Mouse (Mus musculus) neural tube, embryonic 11.5 days (tissue): ENCODE results near the gene Ilk. TPM values are rescaled to one million over a fixed set of nuclear protein-coding genes. Genes with fewer than 3 reads are reported as not detected.
"Not testable (repeated sequence)": the region's sequence is repeated elsewhere in the genome, so short reads cannot be mapped to it uniquely, and the experiment has no call there.

ENCODE experiments used
- ATAC-seq: fragments of 200-750 bp; cut with Nextera tagmentation; 2 replicates; pipeline ENCODE4 v1.8.0; 2017; ENCODE audit warnings: moderate number of reproducible peaks, mild to moderate bottlenecking, moderate TSS enrichment, moderate library complexity; ENCODE audit not compliant: insufficient read depth, low FRiP score, low TSS enrichment
- DNase-seq: peaks from one replicate; pipeline ENCODE4 v3.0.0-alpha.2; 2015; ENCODE audit warnings: low spot score
- H3K27ac ChIP-seq: fragments of 300-500 bp; sonication (generic); 2 replicates; pipeline ENCODE4 v1.5.1; 2014; ENCODE audit warnings: low read depth, mild to moderate bottlenecking, low read length
- H3K27me3 ChIP-seq: fragments of 300-500 bp; sonication (generic); 2 replicates; pipeline ENCODE4 v1.6.1; 2014; ENCODE audit warnings: mild to moderate bottlenecking, low read length, mixed read lengths; ENCODE audit not compliant: control insufficient read depth, insufficient read depth
- H3K36me3 ChIP-seq: fragments of 300-500 bp; sonication (generic); 2 replicates; pipeline ENCODE4 v1.6.1; 2014; ENCODE audit warnings: mild to moderate bottlenecking, low read length, moderate library complexity, mixed read lengths; ENCODE audit not compliant: control insufficient read depth, insufficient read depth
- H3K4me1 ChIP-seq: fragments of 300-500 bp; sonication (generic); 2 replicates; pipeline ENCODE4 v1.6.1; 2014; ENCODE audit warnings: low read length, mixed read lengths; ENCODE audit not compliant: control insufficient read depth, insufficient read depth
- H3K4me2 ChIP-seq: fragments of 300-500 bp; sonication (generic); 2 replicates; pipeline ENCODE4 v1.6.1; 2014; ENCODE audit warnings: low read depth, mild to moderate bottlenecking, moderate library complexity
- H3K4me3 ChIP-seq: fragments of 300-500 bp; sonication (generic); 2 replicates; pipeline ENCODE4 v1.5.1; 2014; ENCODE audit warnings: low read depth, low read length
- H3K9ac ChIP-seq: fragments of 300-500 bp; sonication (generic); 2 replicates; pipeline ENCODE4 v1.6.1; 2014; ENCODE audit warnings: mild to moderate bottlenecking, low read length
- H3K9me3 ChIP-seq: fragments of 300-500 bp; sonication (generic); 2 replicates; pipeline ENCODE4 v1.6.1; 2016; ENCODE audit warnings: low read length; ENCODE audit not compliant: control insufficient read depth
- WGBS: fragments of 180-500 bp; shearing (Covaris S2); extraction: QIAGEN DNeasy Blood & Tissue Kit; methylation state at CpG from one replicate; pipeline ENCODE4 v1.1.7; 2014; 5-methylcytosine and 5-hydroxymethylcytosine counted together
- polyA plus RNA-seq: library from polyadenylated mRNA; unstranded; fragments of >200 nt; fragmentation: Nextera tagmentation; extraction: Ambion mirVana; gene quantifications from 2 replicates; pipeline ENCODE4 v1.2.1, GENCODE M21; 2014

Gene Ilk
- polyA plus RNA-seq, 1 experiment from 2014 or later: 270 TPM

- Histone ChIP-seq H3K9me3 (no peaks in the 10 kb centered on the region), H3K4me2 (no peak overlapping the region), H3K4me1 (no peaks in the 10 kb centered on the region), H3K9ac (no peak overlapping the region), H3K27me3 (no peaks in the 10 kb centered on the region), H3K36me3 (peaks cover 6% of the 10 kb centered on the region), H3K4me3 (no peak overlapping the region), H3K27ac (no peak overlapping the region)
- WGBS: 73% methylated on average over 6 of the region's 6 CpGs
- ATAC-seq: no peak
- no peak for DNase-seq
These were observed 7.5 kb upstream of the Ilk start for GRCm38 (mm10) chr7:105728701-105729428.

- Histone ChIP-seq H3K36me3 (peaks cover 6% of the 10 kb centered on the region), H3K9me3 (no peaks in the 10 kb centered on the region), H3K9ac (no peak overlapping the region), H3K27me3 (no peaks in the 10 kb centered on the region), H3K4me2 (no peak overlapping the region), H3K4me1 (peaks cover 5% of the 10 kb centered on the region), H3K27ac (no peak overlapping the region), H3K4me3 (no peak overlapping the region)
- DNase-seq (no peak), ATAC-seq (no peak)
- WGBS: 94% methylated on average over 11 of the region's 11 CpGs
These were observed 2.6 kb upstream of the Ilk start for GRCm38 (mm10) chr7:105733836-105734235.

- DNase-seq (no peak), ATAC-seq (no peak)
- H3K36me3 ChIP-seq: peaks cover 6% of the 10 kb centered on the region
- no peak overlapping the region for H3K27ac ChIP-seq
- H3K9ac ChIP-seq: peak overlapping the region; percentile 29; the same call in 1 of the 2 replicates
- WGBS: 87% methylated on average over 8 of the region's 8 CpGs
- no peaks in the 10 kb centered on the region for H3K9me3 ChIP-seq
- H3K4me1 ChIP-seq: peaks cover 5% of the 10 kb centered on the region
- no peak overlapping the region for H3K4me3 ChIP-seq
- H3K4me2 ChIP-seq: no peak overlapping the region
- H3K27me3 ChIP-seq: no peaks in the 10 kb centered on the region
These were observed 1.6 kb upstream of the Ilk start for GRCm38 (mm10) chr7:105734826-105735225.

- peak overlapping the region; percentile 85 for H3K9ac ChIP-seq
These were observed 928 bp upstream of the Ilk start for GRCm38 (mm10) chr7:105735464-105735863.

GRCm38 (mm10) chr7:105736911-105737521 lies 624 bp downstream of the Ilk start, which contains the start of gene Rrp8:
Rrp8 (minus strand) TSS chr7:105737385.
- Histone ChIP-seq H3K4me3 (peak within 1 kb of the TSS; percentile 76), H3K36me3 (peaks cover 6% of the 10 kb centered on the region), H3K27me3 (no peaks in the 10 kb centered on the region), H3K9me3 (no peaks in the 10 kb centered on the region), H3K27ac (peak within 1 kb of the TSS; percentile 64), H3K4me1 (peaks cover 5% of the 10 kb centered on the region), H3K9ac (peak within 1 kb of the TSS; percentile 85), H3K4me2 (peak within 1 kb of the TSS; percentile 66)
- 1% methylated on average over 30 of the region's 30 CpGs for WGBS
- ATAC-seq (no peak; the same call in 1 of the 2 replicates), DNase-seq (no peak)

More at GRCm38 (mm10) chr7:105735464-105735863, 928 bp upstream of the Ilk start:
- not testable (repeated sequence) for DNase-seq, H3K27me3 ChIP-seq, H3K9me3 ChIP-seq, H3K4me1 ChIP-seq, ATAC-seq, H3K27ac ChIP-seq, H3K36me3 ChIP-seq
- H3K4me2 ChIP-seq: peak overlapping the region; percentile 66
- H3K4me3 ChIP-seq: peak overlapping the region; percentile 76
- 65% methylated on average over 4 of the region's 4 CpGs for WGBS

- ATAC-seq (no peak), DNase-seq (no peak)
- H3K9me3 ChIP-seq: no peaks in the 10 kb centered on the region
- peak overlapping the region; percentile 76 for H3K4me3 ChIP-seq
- H3K9ac ChIP-seq: peak overlapping the region; percentile 85
- H3K4me1 ChIP-seq: peaks cover 5% of the 10 kb centered on the region
- H3K27me3 ChIP-seq: no peaks in the 10 kb centered on the region
- H3K4me2 ChIP-seq: peak overlapping the region; percentile 66
- H3K27ac ChIP-seq: no peak overlapping the region
- WGBS: 26% methylated on average over 3 of the region's 3 CpGs
- peaks cover 6% of the 10 kb centered on the region for H3K36me3 ChIP-seq
These were observed 1.3 kb downstream of the Ilk start for GRCm38 (mm10) chr7:105737648-105738047.

GRCm38 (mm10) chr7:105738286-105738685 lies 1.9 kb downstream of the Ilk start:
- Histone ChIP-seq H3K4me1 (peaks cover 9% of the 10 kb centered on the region), H3K9me3 (no peaks in the 10 kb centered on the region), H3K36me3 (peaks cover 6% of the 10 kb centered on the region), H3K4me2 (peak overlapping the region; percentile 66; the same call in 1 of the 2 replicates), H3K27ac (no peak overlapping the region), H3K27me3 (no peaks in the 10 kb centered on the region), H3K9ac (no peak overlapping the region), H3K4me3 (no peak overlapping the region)
- ATAC-seq (no peak), DNase-seq (no peak)
- WGBS: 91% methylated on average over 2 of the region's 2 CpGs

GRCm38 (mm10) chr7:105738948-105739347 lies 2.6 kb downstream of the Ilk start:
- WGBS: 35% methylated on average over 3 of the region's 3 CpGs
- DNase-seq: peak; percentile 58
- Histone ChIP-seq H3K4me2 (peak overlapping the region; percentile 20), H3K4me1 (peaks cover 12% of the 10 kb centered on the region), H3K9me3 (no peaks in the 10 kb centered on the region), H3K27me3 (no peaks in the 10 kb centered on the region), H3K9ac (no peak overlapping the region), H3K4me3 (no peak overlapping the region), H3K27ac (no peak overlapping the region), H3K36me3 (peaks cover 2% of the 10 kb centered on the region)
- no peak for ATAC-seq
